ENCODE assay signal across 8 mouse cellular contexts in the genomic region with DNA sequence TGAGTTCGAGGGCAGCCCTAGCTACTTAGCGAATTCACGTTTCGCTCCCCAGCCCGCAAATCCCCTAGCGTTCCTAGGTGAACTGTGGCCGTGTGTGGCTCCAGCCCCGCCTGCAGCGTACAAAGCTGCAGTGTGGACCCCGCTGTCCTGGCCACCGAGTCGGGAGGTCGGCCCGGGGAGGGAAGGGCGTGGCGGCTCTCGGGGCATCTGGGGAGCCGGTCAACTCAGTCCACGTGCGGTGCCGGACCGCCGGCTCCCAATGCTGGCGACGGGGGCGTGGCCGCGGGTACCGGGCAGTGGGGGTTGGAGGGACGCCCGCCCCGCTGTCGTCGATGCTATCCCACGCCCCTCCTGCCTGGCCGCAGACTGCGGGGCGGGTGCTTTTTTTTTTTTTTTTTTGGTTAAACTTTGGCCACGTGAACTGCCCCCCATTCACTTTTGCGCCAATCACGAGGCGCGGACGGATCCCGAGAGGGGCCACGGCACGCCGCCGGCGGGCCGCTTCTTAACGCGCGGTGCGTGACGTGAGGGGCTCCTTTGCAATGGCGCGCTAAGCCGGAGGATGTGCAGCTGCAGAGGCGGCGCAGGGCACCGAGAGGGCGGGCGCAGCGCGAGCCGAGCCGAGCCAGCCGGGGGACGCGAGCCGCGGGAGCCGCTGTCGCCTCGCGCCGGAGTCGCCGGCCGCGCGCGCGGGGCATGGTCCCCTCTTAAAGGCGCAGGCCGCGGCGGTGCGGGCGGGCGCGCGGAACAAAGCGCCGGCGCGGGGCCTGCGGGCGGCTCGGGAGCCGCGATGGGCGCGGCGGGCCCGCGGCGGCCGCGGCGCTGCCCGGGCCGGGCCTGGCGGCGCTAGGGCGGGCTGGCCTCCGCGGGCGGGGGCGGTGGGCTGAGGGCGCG. TPM values are rescaled to one million over a fixed set of nuclear protein-coding genes. Genes with fewer than 3 reads are reported as not detected.
A peak's percentile ranks its signal among the peaks of the same experiment; 100 is the strongest.
DNase-seq lines count a peak whose midpoint lies in the region; ATAC-seq and TF ChIP-seq lines count a peak whose summit lies in the region.

A gene (plus strand): TSS at position 555 of the 894 bp plus-strand sequence.

- H3K9ac ChIP-seq in embryonic facial prominence, embryonic 14.5 days (ENCODE audit: low read depth, low read length): peak within 1 kb of the TSS; percentile 92
- H3K9ac ChIP-seq in limb, embryonic 13.5 days: peak within 1 kb of the TSS; percentile 98
- peak within 1 kb of the TSS; percentile 94 for H3K9ac ChIP-seq in midbrain, embryonic 15.5 days

- peak; percentile 91 for DNase-seq in 416B (ENCODE audit: low read depth)
- DNase-seq in embryonic facial prominence, embryonic 14.5 days (ENCODE audit: low spot score): peak; percentile 96
- DNase-seq in heart, adult 8-10 months (ENCODE audit: low spot score): peak; percentile 92
- DNase-seq in kidney, adult 8-10 months: peak; percentile 80 to 86
- peak; percentile 75 to 88 for DNase-seq in spleen, adult 2 months (ENCODE audit: low read depth in 1 of 2, low spot score in 2 of 2)

- H3K4me3 ChIP-seq in bone marrow, adult 2 months (replicated peaks; ENCODE audit: control insufficient read depth, low read depth, low read length): peak within 1 kb of the TSS; percentile 94
- peak within 1 kb of the TSS; percentile 73 for H3K4me3 ChIP-seq in embryonic facial prominence, embryonic 14.5 days (ENCODE audit: low read depth, low read length)
- H3K4me3 ChIP-seq in limb, embryonic 13.5 days: peak within 1 kb of the TSS; percentile 97
- H3K4me3 ChIP-seq in midbrain, embryonic 15.5 days: peak within 1 kb of the TSS; percentile 99
- peak within 1 kb of the TSS; percentile 71 for H3K4me3 ChIP-seq in spleen, adult 2 months (ENCODE audit: extremely low read depth, insufficient read depth, insufficient read length)

- no peaks in the 10 kb centered on the region for H3K36me3 ChIP-seq in embryonic facial prominence, embryonic 14.5 days (ENCODE audit: control insufficient read depth, insufficient read depth, low read length)
- 0 out of 2 replicates have a peak, but pooled peaks cover 2% of the 10 kb centered on the region for H3K36me3 ChIP-seq in limb, embryonic 13.5 days
- no peaks in the 10 kb centered on the region for H3K36me3 ChIP-seq in midbrain, embryonic 15.5 days (replicated peaks)
- H3K36me3 ChIP-seq in spleen, adult 2 months (ENCODE audit: control insufficient read depth, insufficient read depth, low read length): no peaks in the 10 kb centered on the region

- peak within 1 kb of the TSS; percentile 91 for H3K4me2 ChIP-seq in embryonic facial prominence, embryonic 14.5 days (ENCODE audit: low read depth, low read length)
- H3K4me2 ChIP-seq in limb, embryonic 13.5 days (replicated peaks): peak within 1 kb of the TSS; percentile 73
- peak within 1 kb of the TSS; percentile 99 for H3K4me2 ChIP-seq in midbrain, embryonic 15.5 days

- no peaks in the 10 kb centered on the region for H3K27me3 ChIP-seq in embryonic facial prominence, embryonic 14.5 days (replicated peaks; ENCODE audit: control insufficient read depth, insufficient read depth, low read length)
- no peaks in the 10 kb centered on the region for H3K27me3 ChIP-seq in limb, embryonic 13.5 days
- H3K27me3 ChIP-seq in midbrain, embryonic 15.5 days (replicated peaks): peaks cover 18% of the 10 kb centered on the region; the same call in 1 of the 2 replicates
- no peaks in the 10 kb centered on the region; the same call in 1 of the 2 replicates for H3K27me3 ChIP-seq in spleen, adult 2 months (ENCODE audit: control insufficient read depth, insufficient read depth, low read length)

- H3K27ac ChIP-seq in bone marrow, adult 2 months (ENCODE audit: control insufficient read depth, insufficient read depth, low read depth, low read length, poor library complexity): peak within 1 kb of the TSS; percentile 91
- peak within 1 kb of the TSS; percentile 94 for H3K27ac ChIP-seq in embryonic facial prominence, embryonic 14.5 days (replicated peaks; ENCODE audit: low read depth, low read length)
- H3K27ac ChIP-seq in limb, embryonic 13.5 days: peak within 1 kb of the TSS; percentile 94
- peak within 1 kb of the TSS; percentile 95 for H3K27ac ChIP-seq in midbrain, embryonic 15.5 days
- H3K27ac ChIP-seq in spleen, adult 2 months (ENCODE audit: insufficient read depth, low read length): peak within 1 kb of the TSS; percentile 80

- no peak for TF ChIP-seq CTCF in bone marrow, adult 2 months (IDR thresholded peaks at IDR 0.05; ENCODE audit: control insufficient read depth, insufficient read depth, low read length)
- no peak for TF ChIP-seq CTCF in spleen, adult 2 months (IDR thresholded peaks at IDR 0.05; ENCODE audit: extremely low read depth, insufficient read depth, insufficient read length, insufficient replicate concordance)

- peak; percentile 86 for ATAC-seq in embryonic facial prominence, embryonic 14.5 days (ENCODE audit: low read depth)
- peak; percentile 90 for ATAC-seq in limb, embryonic 13.5 days (ENCODE audit: low FRiP score, low read depth)
- ATAC-seq in midbrain, embryonic 15.5 days (replicated peaks): peak; percentile 93

- 3% methylated on average over 99 of the region's 123 CpGs for whole genome bisulfite sequencing in bone marrow, adult 2 months
- under 1% methylated on average over 53 of the region's 123 CpGs for WGBS in embryonic facial prominence, embryonic 14.5 days
- under 1% methylated on average over 94 of the region's 123 CpGs for WGBS in limb, embryonic 13.5 days
- under 1% methylated on average over 97 of the region's 123 CpGs for WGBS in midbrain, embryonic 15.5 days
- 5% methylated on average over 123 of the region's 123 CpGs for WGBS in spleen, adult 2 months

- no peaks in the 10 kb centered on the region for H3K9me3 ChIP-seq in embryonic facial prominence, embryonic 14.5 days (ENCODE audit: control insufficient read depth, low read length)
- H3K9me3 ChIP-seq in limb, embryonic 13.5 days: no peaks in the 10 kb centered on the region
- no peaks in the 10 kb centered on the region for H3K9me3 ChIP-seq in midbrain, embryonic 15.5 days

- TF ChIP-seq POLR2A in bone marrow, adult 2 months (IDR thresholded peaks at IDR 0.05; ENCODE audit: borderline replicate concordance, control insufficient read depth, low read depth, low read length): peak; percentile 77; the same call in 1 of the 2 replicates
- peak; percentile 72 for TF ChIP-seq POLR2A in spleen, adult 2 months (IDR thresholded peaks at IDR 0.05; ENCODE audit: low read depth, low read length)

- peaks cover 2% of the 10 kb centered on the region for H3K4me1 ChIP-seq in bone marrow, adult 2 months (ENCODE audit: control insufficient read depth, insufficient read depth, low read length)
- peaks cover 19% of the 10 kb centered on the region for H3K4me1 ChIP-seq in embryonic facial prominence, embryonic 14.5 days (ENCODE audit: control insufficient read depth, insufficient read depth, low read length)
- H3K4me1 ChIP-seq in limb, embryonic 13.5 days: peaks cover 47% of the 10 kb centered on the region
- peaks cover 39% of the 10 kb centered on the region for H3K4me1 ChIP-seq in midbrain, embryonic 15.5 days
- no peaks in the 10 kb centered on the region; the same call in none of the 2 replicates for H3K4me1 ChIP-seq in spleen, adult 2 months (ENCODE audit: control insufficient read depth, insufficient read depth, insufficient read length)

RNA-seq across cellular contexts. Expression of the gene that starts here (rescaled TPM):
- polyA plus RNA-seq in bone marrow, adult 2 months (2011; ENCODE audit: insufficient read depth, insufficient read length, low replicate concordance, missing spikeins): 5.7 and 11.2 TPM in 2 replicates
- polyA plus RNA-seq in embryonic facial prominence, embryonic 14.5 days (2014; fragmentation: Nextera tagmentation; extraction: Ambion mirVana): 34.4 and 36.6 TPM in 2 replicates
- total RNA-seq in heart, adult 8-10 months (2022): 10 to 100 TPM; 11.3 to 14.5 (median 11.5) TPM
- polyA plus RNA-seq in limb, embryonic 13.5 days (2015; fragmentation: Nextera tagmentation; extraction: Ambion mirVana): 24.9 and 26.4 TPM in 2 replicates
- 10.0 and 10.7 TPM in 2 replicates for polyA plus RNA-seq in midbrain, embryonic 15.5 days (2015; fragmentation: Nextera tagmentation; extraction: Ambion mirVana)
- polyA plus RNA-seq in spleen, adult 2 months (2012; rRNA removed): 9.0 and 12.9 TPM in 2 replicates

Comparison
In these comparisons a context has a peak if more than half of its experiments do, and no peak if none do; other contexts are left out.
1. Peak in every context shown above with its lines: DNase-seq, ATAC-seq, H3K4me3 ChIP-seq and H3K27ac ChIP-seq.